Mouse (Mus musculus): ENCODE measurements around the gene Olfr535.
"Not testable (repeated sequence)": the region's sequence is repeated elsewhere in the genome, so short reads cannot be mapped to it uniquely, and the experiment has no call there.

Olfr535 gene

DNA sequence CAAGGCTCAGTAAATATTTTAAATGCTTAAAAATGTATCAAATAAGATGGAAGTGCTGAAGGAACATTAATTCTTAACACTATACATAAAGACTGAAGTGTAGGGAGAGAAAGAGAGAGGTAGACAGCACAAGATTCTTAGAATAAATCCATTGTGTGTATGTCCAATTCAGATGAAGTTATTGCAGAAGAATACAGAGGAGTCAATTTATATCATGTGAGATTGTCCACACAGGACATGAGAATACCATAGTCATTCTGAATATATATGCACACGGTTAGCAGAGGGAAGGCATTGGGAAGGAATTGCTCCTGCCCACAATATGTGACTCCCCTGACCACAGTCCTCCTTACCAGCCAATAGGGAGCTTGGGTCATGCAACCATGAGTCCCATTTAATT, at the start of gene Olfr535:
Olfr535 (plus strand) TSS at position 301 of the 400 bp plus-strand sequence.
- DNase-seq (ENCODE audit: extremely low read depth, insufficient read length, low spot score), result no peak

DNA sequence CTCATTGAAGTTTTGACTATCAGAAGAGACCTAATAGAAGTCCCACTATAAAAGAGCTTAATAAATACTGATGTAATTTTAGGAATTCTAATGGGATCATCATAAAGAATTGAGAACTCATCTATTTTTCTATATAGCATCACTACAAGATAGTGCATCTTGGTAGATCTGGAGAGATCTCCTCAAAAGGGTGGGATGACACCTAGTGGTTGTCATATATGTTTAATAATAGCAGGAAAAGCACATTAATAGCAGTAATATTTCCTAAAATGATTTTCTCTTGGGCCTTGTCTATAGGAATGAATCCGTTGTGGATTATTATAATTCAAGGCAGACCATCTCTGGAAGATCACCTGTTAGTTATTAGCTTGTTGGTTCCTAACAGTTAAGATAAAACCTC, 40.9 kb upstream of the Olfr535 start:
- DNase-seq (ENCODE audit: extremely low read depth, insufficient read length, low spot score), result no peak

DNA sequence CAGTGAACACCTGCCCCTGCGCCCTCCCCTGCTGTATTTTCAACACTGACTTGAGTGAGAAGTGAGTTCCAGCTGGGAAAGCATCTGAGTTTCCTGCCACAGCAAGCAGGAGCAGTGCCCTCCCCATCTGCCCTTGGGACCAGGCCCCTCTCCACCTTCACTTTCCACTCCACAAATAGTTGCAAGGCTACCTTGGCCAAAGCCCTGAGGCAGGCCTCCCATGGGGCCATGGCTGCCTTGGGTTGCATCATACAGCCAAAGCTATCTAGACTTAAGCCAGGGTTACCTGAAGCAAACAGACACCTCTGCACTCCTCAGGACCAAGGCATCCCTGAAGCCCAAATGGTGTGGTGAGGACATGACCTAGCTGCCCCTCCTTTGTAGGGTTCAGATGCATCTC, 20.9 kb upstream of the Olfr535 start, which contains the start of gene Olfr533:
Olfr533 (plus strand) TSS at position 301 of the 400 bp plus-strand sequence.
- not testable (repeated sequence) for DNase-seq (ENCODE audit: extremely low read depth, insufficient read length, low spot score)

DNA sequence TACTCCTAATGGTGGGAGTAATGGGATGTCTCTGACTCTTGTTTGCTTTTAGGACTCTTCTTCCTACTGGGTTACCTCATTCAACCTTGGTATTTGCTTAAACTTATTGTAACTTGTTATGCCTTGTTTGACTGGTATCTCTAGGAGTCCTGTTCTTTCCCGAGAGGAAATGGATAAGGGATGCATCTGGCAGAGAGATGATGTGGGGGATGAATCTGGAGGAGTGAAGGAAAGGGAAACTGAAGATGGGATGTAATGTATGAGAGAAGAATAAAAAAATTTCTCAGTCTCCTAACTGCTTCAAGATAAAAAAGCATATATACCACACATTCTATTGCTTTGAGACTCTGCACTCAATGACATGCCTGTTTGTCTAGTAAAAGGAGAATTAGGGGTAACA, 6.1 kb upstream of the Olfr535 start:
- DNase-seq (ENCODE audit: extremely low read depth, insufficient read length, low spot score), result no peak

DNA sequence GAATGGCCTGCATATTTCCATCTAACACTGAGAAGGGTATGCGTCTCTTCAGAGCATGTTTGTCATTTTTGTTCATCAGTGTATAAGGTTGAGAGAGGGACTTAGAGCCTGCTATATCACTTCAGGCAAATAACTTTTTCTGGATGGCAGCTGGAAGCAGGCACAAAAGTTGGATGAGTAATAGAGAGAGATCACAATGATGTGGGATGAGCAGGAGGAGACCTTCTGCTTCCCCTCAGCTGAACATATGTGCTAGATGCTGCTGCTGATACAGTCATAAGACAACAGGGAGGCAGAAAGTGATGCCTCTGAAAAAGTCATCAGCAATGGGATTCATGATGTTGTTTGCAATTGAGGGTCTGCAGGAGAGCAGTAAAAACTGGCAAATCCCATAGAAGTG, 5.3 kb upstream of the Olfr535 start:
- no peak for DNase-seq (ENCODE audit: extremely low read depth, insufficient read length, low spot score)

DNA sequence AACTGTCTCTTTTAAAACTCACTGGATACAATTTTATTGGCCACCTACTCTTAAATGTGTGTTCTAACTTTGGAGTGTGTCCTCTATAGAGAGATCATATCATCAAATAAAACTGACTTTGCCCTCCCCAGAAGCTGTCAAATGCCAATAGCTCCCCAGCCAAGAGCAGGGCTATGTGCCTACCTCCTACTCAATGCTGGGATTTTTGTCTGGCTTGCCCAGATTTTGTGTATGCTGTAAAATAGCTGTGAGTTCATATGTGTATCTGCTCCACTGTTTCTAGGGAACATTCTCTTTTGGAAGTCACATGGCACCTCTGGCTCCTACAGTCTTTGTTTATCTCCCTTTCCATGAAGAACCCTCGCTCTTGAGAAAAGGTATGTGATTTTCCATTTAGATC, 5.0 kb downstream of the Olfr535 start:
- no peak for DNase-seq (ENCODE audit: extremely low read depth, insufficient read length, low spot score)

DNA sequence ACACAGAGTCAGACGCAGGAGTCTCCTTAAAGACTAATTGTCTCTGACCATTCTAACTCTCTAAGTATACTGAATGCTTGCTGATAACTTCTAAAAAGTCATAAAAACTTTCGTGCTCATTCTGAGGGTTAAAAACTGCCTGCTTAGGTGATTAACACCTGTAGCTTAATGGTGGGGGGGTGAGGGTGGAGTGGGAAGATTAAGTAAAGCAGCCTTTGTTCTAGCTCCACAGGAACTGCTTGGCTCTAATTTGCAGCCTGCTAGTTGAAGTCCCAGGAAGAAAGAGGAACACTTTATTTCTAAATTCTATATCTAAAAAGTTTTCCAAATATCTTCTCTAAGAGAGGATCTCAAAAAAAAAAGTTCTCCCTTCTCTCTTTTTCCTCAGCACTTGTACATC, 10.2 kb downstream of the Olfr535 start:
- no peak for DNase-seq (ENCODE audit: extremely low read depth, insufficient read length, low spot score)

DNA sequence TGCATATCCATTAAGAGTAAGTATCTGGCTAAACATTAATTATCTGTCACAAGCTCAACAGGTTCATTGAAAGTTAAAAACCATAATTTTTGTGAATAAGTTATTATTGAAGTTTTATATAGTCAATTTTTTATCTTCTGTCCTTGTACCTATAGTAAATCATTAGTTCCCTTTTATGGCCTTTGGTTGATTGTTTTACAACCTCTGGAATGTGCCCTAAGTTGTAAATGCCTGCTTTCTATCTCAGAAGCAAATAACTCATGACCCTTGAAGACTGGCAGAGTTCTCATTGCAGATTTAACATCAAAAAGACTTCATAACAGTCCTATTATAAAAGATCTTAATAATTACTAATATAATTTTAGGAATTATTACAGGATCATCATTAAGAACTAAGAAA, 10.7 kb downstream of the Olfr535 start:
- no peak for DNase-seq (ENCODE audit: extremely low read depth, insufficient read length, low spot score)

DNA sequence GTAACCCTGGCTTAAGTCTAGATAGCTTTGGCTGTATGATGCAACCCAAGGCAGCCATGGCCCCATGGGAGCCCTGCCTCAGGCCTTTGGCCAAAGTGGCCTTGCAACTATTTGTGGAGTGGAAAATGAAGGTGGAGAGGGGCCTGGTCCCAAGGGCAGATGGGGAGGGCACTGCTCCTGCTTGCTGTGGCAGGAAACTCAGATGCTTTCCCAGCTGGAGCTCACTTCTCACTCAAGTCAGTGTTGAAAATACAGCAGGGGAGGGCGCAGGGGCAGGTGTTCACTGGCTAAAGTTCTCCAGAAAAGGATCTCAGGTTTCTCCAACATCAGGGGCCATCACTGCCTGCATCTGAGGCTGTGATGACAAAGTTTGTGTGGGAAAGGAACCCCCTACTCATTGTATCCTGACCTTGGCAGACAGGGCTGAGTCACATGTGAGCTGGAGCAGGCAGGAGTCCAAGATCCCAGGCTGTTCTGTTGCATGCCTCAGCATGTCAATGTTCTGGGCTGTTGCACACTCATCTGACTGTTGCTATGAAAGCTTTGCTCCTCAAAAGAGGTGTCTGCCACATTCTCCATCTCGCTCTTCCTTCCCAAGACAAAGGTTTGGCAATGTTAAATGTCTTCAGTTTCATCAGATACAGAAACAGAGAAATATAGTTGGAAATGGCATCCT, 23.5 kb downstream of the Olfr535 start, which contains the start of gene Olfr536:
Olfr536 (minus strand) TSS at position 51 of the 676 bp plus-strand sequence.
- DNase-seq (ENCODE audit: extremely low read depth, insufficient read length, low spot score), result not testable (repeated sequence)

GRCm38 (mm10) chr7:140539746-140540145, 55.7 kb downstream of the Olfr535 start:
- no peak for DNase-seq (ENCODE audit: extremely low read depth, insufficient read length, low spot score)
